Mouse (Mus musculus) heart, embryonic 14.5 days (tissue): ENCODE data around the gene Ankrd13b. TPM values are rescaled to one million over a fixed set of nuclear protein-coding genes. Genes with fewer than 3 reads are reported as not detected.

Experiments
- ATAC-seq: fragments of 200-750 bp; cut with Nextera tagmentation; 2 replicates; pipeline ENCODE4 v1.8.0; 2017; ENCODE audit warnings: low read depth, moderate TSS enrichment; ENCODE audit not compliant: insufficient number of reproducible peaks, insufficient read depth, low FRiP score
- H3K27ac ChIP-seq, 2 experiments: fragments of 200-500 bp in 1 of 2; fragments of 300-500 bp in 1 of 2; sonication (generic) in 1 of 2; replicated peaks in 1 of 2; 2 replicates each; pipeline ENCODE4 v1.5.1; 2012 to 2014; ENCODE audit warnings: low read depth in 2 of 2, low read length in 2 of 2, control low read depth in 1 of 2, mild to moderate bottlenecking in 1 of 2, mixed read lengths in 1 of 2; ENCODE audit not compliant: control insufficient read depth in 1 of 2, insufficient read depth in 1 of 2
- H3K27me3 ChIP-seq: fragments of 300-500 bp; sonication (generic); 2 replicates; pipeline ENCODE4 v1.6.1; 2014; ENCODE audit warnings: mild to moderate bottlenecking, low read length, control low read depth; ENCODE audit not compliant: control insufficient read depth, insufficient read depth
- H3K36me3 ChIP-seq: fragments of 300-500 bp; sonication (generic); 2 replicates; pipeline ENCODE4 v1.6.1; 2014; ENCODE audit warnings: mild to moderate bottlenecking, control low read depth, low read length, mixed read lengths; ENCODE audit not compliant: control insufficient read depth, insufficient read depth
- H3K4me1 ChIP-seq, 2 experiments: fragments of 200-500 bp in 1 of 2; fragments of 300-500 bp in 1 of 2; sonication (generic) in 1 of 2; 2 replicates each; pipeline ENCODE4 v1.6.1; 2012 to 2014; ENCODE audit warnings: low read length in 2 of 2, control low read depth in 1 of 2, mixed read lengths in 1 of 2; ENCODE audit not compliant: control insufficient read depth in 2 of 2, insufficient read depth in 2 of 2
- H3K4me2 ChIP-seq: fragments of 300-500 bp; sonication (generic); 2 replicates; pipeline ENCODE4 v1.6.1; 2014; ENCODE audit warnings: mild to moderate bottlenecking, low read length
- H3K4me3 ChIP-seq, 2 experiments: fragments of 200-500 bp in 1 of 2; fragments of 300-500 bp in 1 of 2; sonication (generic) in 1 of 2; 2 replicates each; pipeline ENCODE4 v1.5.1; 2012 to 2014; ENCODE audit warnings: low read length in 2 of 2, mild to moderate bottlenecking in 2 of 2, control low read depth in 1 of 2, low read depth in 1 of 2, moderate library complexity in 1 of 2; ENCODE audit not compliant: control insufficient read depth in 1 of 2, insufficient read depth in 1 of 2
- H3K9ac ChIP-seq: fragments of 300-500 bp; sonication (generic); 2 replicates; pipeline ENCODE4 v1.6.1; 2014; ENCODE audit warnings: mild to moderate bottlenecking, low read length
- H3K9me3 ChIP-seq: fragments of 300-500 bp; sonication (generic); 2 replicates; pipeline ENCODE4 v1.6.1; 2016; ENCODE audit warnings: low read length, control low read depth; ENCODE audit not compliant: control insufficient read depth
- WGBS: fragments of 180-500 bp; shearing (Covaris S2); extraction: QIAGEN DNeasy Blood & Tissue Kit; methylation state at CpG from one replicate; pipeline ENCODE4 v1.1.7; 2014; 5-methylcytosine and 5-hydroxymethylcytosine counted together
- polyA plus RNA-seq: library from polyadenylated mRNA; unstranded; fragments of >200 nt; fragmentation: Nextera tagmentation; extraction: Ambion mirVana; gene quantifications from 2 replicates; pipeline ENCODE4 v1.2.1, GENCODE M21; 2014

Gene Ankrd13b
- polyA plus RNA-seq, 1 experiment from 2014 or later = 5.2 TPM

- 55% methylated on average over 10 of the region's 10 CpGs for WGBS
- Histone ChIP-seq H3K4me3 (peak overlapping the region in 1 of 2 experiments; percentile 65; a peak in 2 of 4 replicates), H3K36me3 (peaks cover 15% of the 10 kb centered on the region; the same call in 1 of the 2 replicates), H3K27me3 (peaks cover 13% of the 10 kb centered on the region), H3K4me2 (peak overlapping the region; percentile 79), H3K9ac (peak overlapping the region; percentile 87), H3K27ac (peak overlapping the region; percentile 93 to 96), H3K9me3 (no peaks in the 10 kb centered on the region), H3K4me1 (peaks cover 39 to 57% of the 10 kb centered on the region in 2 experiments)
- ATAC-seq = no peak
Measured at GRCm38 (mm10) chr11:77463786-77464185, 25.7 kb downstream of the Ankrd13b start.

DNA sequence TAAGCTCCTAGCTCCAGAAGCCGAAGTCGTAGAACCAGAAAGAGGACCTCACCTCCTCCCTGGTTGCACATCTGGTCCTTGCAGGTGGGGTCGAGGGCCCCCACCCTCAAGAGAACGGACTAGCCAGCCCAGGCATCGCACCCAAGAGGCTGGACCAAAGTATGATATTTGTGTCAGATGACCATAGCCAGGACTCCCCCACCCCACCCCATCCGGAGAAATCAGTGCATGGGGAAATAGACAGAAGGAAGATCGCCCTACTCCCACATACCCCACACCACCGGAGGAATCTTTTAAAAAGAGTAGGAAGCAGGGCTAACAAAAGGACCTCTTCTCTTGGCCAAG is 26.4 kb downstream of the Ankrd13b start:
- peak overlapping the region; percentile 93 to 96 for H3K27ac ChIP-seq
- H3K9ac ChIP-seq = peak overlapping the region; percentile 87
- no peak for ATAC-seq
- H3K4me2 ChIP-seq = peak overlapping the region; percentile 79
- no peaks in the 10 kb centered on the region for H3K9me3 ChIP-seq
- 26% methylated on average over 8 of the region's 8 CpGs for WGBS
- peaks cover 10% of the 10 kb centered on the region for H3K27me3 ChIP-seq
- H3K36me3 ChIP-seq = peaks cover 17% of the 10 kb centered on the region
- H3K4me1 ChIP-seq = peaks cover 39 to 57% of the 10 kb centered on the region in 2 experiments
- peak overlapping the region; percentile 65 for H3K4me3 ChIP-seq

DNA sequence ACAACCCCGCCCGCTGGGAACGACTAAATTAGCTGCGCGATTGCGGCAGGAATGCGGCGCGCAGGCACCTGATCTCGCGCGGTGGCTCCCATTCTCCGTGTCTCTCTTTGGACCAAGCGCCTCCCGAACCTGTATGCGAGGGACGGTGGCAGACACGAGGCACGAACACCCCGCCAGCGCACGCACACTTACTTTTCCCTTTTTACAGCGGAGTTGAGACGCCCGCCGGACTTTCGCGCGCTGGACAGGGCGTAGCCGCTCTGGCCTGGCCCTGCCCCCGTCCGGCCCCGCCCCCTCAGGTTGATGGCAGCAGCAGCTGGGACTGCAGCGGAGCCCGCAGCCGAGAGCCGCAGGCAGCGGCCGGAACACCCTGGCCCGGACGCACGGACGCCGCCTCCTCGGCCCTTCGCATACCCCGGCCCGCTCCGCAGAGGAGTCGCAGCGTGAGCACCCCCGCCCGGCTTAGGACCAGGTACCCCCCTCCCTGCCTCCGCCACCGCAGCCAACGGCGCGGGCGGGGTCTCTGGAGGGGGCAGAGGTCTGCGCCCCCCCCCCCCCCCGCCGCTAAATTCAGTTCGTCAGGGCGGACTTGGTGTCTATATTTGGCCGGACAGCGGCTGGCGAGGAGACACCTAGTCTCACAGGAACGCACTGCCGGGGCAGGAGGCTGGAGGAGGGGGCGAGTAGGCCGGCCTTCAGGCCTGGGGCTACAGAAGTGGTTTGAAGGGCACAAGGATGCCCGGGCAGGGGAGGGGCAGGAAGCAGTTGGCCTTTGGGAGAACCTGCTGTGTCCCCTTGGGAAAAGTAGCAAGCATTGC is 27.0 kb downstream of the Ankrd13b start, which contains the start of gene Coro6:
TSS of gene Coro6 (plus strand) at position 129 of the 818 bp plus-strand sequence.
- peaks cover 10% of the 10 kb centered on the region for H3K27me3 ChIP-seq
- H3K9me3 ChIP-seq = no peaks in the 10 kb centered on the region
- H3K4me3 ChIP-seq = peak within 1 kb of the TSS; percentile 65
- H3K4me1 ChIP-seq = peaks cover 35 to 57% of the 10 kb centered on the region in 2 experiments
- H3K9ac ChIP-seq = peak within 1 kb of the TSS; percentile 87
- H3K27ac ChIP-seq = peak within 1 kb of the TSS; percentile 93 to 96
- ATAC-seq = peak; percentile 78
- H3K36me3 ChIP-seq = peaks cover 22% of the 10 kb centered on the region
- peak within 1 kb of the TSS; percentile 79 for H3K4me2 ChIP-seq
- under 1% methylated on average over 72 of the region's 73 CpGs for WGBS

- Histone ChIP-seq H3K36me3 (peaks cover 26% of the 10 kb centered on the region), H3K4me2 (peak overlapping the region; percentile 79), H3K27me3 (peaks cover 10% of the 10 kb centered on the region), H3K4me3 (peak overlapping the region; percentile 65), H3K4me1 (peaks cover 33 to 56% of the 10 kb centered on the region in 2 experiments), H3K27ac (peak overlapping the region; percentile 93 to 96), H3K9me3 (no peaks in the 10 kb centered on the region), H3K9ac (peak overlapping the region; percentile 87)
- no peak for ATAC-seq
- 4% methylated on average over 6 of the region's 6 CpGs for WGBS
Measured at GRCm38 (mm10) chr11:77461856-77462255, 27.6 kb downstream of the Ankrd13b start.

GRCm38 (mm10) chr11:77456866-77457265 is 32.6 kb downstream of the Ankrd13b start:
- 0 out of 2 replicates have a peak, but pooled peaks have one; percentile 45 for ATAC-seq
- Histone ChIP-seq H3K4me2 (no peak overlapping the region), H3K4me3 (no peak overlapping the region), H3K36me3 (peaks cover 67% of the 10 kb centered on the region), H3K27me3 (no peaks in the 10 kb centered on the region), H3K27ac (peak overlapping the region; percentile 15 to 37; a peak in 3 of 4 replicates), H3K9ac (no peak overlapping the region), H3K9me3 (no peaks in the 10 kb centered on the region), H3K4me1 (peaks cover 5 to 27% of the 10 kb centered on the region in 2 experiments)
- WGBS = 25% methylated on average over 6 of the region's 6 CpGs

- H3K36me3 ChIP-seq = peaks cover 73% of the 10 kb centered on the region
Measured at GRCm38 (mm10) chr11:77455770-77456510, 33.5 kb downstream of the Ankrd13b start.

GRCm38 (mm10) chr11:77453388-77453787 is 36.1 kb downstream of the Ankrd13b start:
- Histone ChIP-seq H3K4me2 (no peak overlapping the region), H3K9ac (no peak overlapping the region), H3K36me3 (peaks cover 87% of the 10 kb centered on the region), H3K9me3 (no peaks in the 10 kb centered on the region), H3K27ac (no peak overlapping the region), H3K4me1 (peaks cover 5 to 22% of the 10 kb centered on the region in 2 experiments), H3K27me3 (no peaks in the 10 kb centered on the region), H3K4me3 (no peak overlapping the region)
- ATAC-seq = no peak
- WGBS = 98% methylated on average over 2 of the region's 2 CpGs

More at GRCm38 (mm10) chr11:77455770-77456510, 33.5 kb downstream of the Ankrd13b start:
- no peak for ATAC-seq
- H3K4me2 ChIP-seq = no peak overlapping the region
- H3K9ac ChIP-seq = no peak overlapping the region
- no peak overlapping the region for H3K4me3 ChIP-seq
- WGBS = 82% methylated on average over 9 of the region's 9 CpGs
- H3K27ac ChIP-seq = no peak overlapping the region
- H3K4me1 ChIP-seq = peaks cover 5 to 22% of the 10 kb centered on the region in 2 experiments
- H3K27me3 ChIP-seq = no peaks in the 10 kb centered on the region
- no peaks in the 10 kb centered on the region for H3K9me3 ChIP-seq
